Mouse (Mus musculus) lung, postnatal 0 days (tissue): ENCODE data around the gene Podn.

Source experiments
- CTCF ChIP-seq: IDR thresholded peaks from 2 replicates; pipeline ENCODE4 v1.5.1; 2016; ENCODE audit warnings: antibody characterized with exemption, mild to moderate bottlenecking
- EP300 ChIP-seq: IDR thresholded peaks from 2 replicates; pipeline ENCODE4 v1.6.1; 2016; ENCODE audit warnings: antibody characterized with exemption, mild to moderate bottlenecking, control low read depth

- TF ChIP-seq CTCF = no peak
- no peak for TF ChIP-seq EP300
Measured at GRCm38 (mm10) chr4:108005328-108005727, 90.9 kb downstream of the Podn start.
